Mouse (Mus musculus) intestine, embryonic 16.5 days (tissue): ENCODE results near the gene Wdr24. TPM values are rescaled to one million over a fixed set of nuclear protein-coding genes. Genes with fewer than 3 reads are reported as not detected.

Experiments
- microRNA-seq: library from miRNA; unstranded; fragments of <30 nt; microRNA quantifications from one replicate; pipeline ENCODE4, GENCODE M21; 2016
- polyA plus RNA-seq: library from polyadenylated mRNA; unstranded; fragments of >200 nt; fragmentation: Nextera tagmentation; extraction: Ambion mirVana; gene quantifications from 2 replicates; pipeline ENCODE4 v1.2.1, GENCODE M21; 2015

Wdr24 gene
- polyA plus RNA-seq, 1 experiment from 2014 or later: 25.5 TPM

Small RNA genes within 50 kb of the gene (microRNA-seq; reads per million reads assigned to microRNA genes)
- gene Mir3082 (not detected), gene Mir6966 (not detected)

Other genes starting within 250 kb of the Wdr24 start
- gene Lmf1, start 244.5 kb upstream of the Wdr24 start, polyA plus RNA-seq: 39.1 and 40.6 TPM in 2 replicates
- gene Gng13, start 106.5 kb upstream of the Wdr24 start, polyA plus RNA-seq: 1.9 TPM in 2 replicates
- gene Chtf18, start 96.2 kb upstream of the Wdr24 start, polyA plus RNA-seq: 20.6 and 22.7 TPM in 2 replicates
- 15.8 and 19.4 TPM in 2 replicates for gene Rpusd1, start 96.0 kb upstream of the Wdr24 start, polyA plus RNA-seq
- gene Mslnl, start 87.6 kb upstream of the Wdr24 start, polyA plus RNA-seq: 0.05 TPM in 2 replicates
- 27.7 and 33.3 TPM in 2 replicates for gene Msln, start 69.2 kb upstream of the Wdr24 start, polyA plus RNA-seq
- 33.6 and 34.6 TPM in 2 replicates for gene Narfl, start 49.9 kb upstream of the Wdr24 start, polyA plus RNA-seq
- gene Haghl, start 38.0 kb upstream of the Wdr24 start, polyA plus RNA-seq: 36.8 and 41.1 TPM in 2 replicates
- 0.16 and 0.27 TPM in 2 replicates for gene Ccdc78, start 37.0 kb upstream of the Wdr24 start, polyA plus RNA-seq
- gene Fam173a, start 30.7 kb upstream of the Wdr24 start, polyA plus RNA-seq: 111 and 112 TPM in 2 replicates
- not detected in 2 replicates for gene AC134908.4, start 28.0 kb upstream of the Wdr24 start, polyA plus RNA-seq
- gene Metrn, start 26.5 kb upstream of the Wdr24 start, polyA plus RNA-seq: 34.6 and 37.0 TPM in 2 replicates
- gene Fbxl16, start 14.5 kb upstream of the Wdr24 start, polyA plus RNA-seq: 2.2 and 2.4 TPM in 2 replicates
- 50.1 and 50.9 TPM in 2 replicates for gene Jmjd8, start 5.2 kb downstream of the Wdr24 start, polyA plus RNA-seq
- gene Stub1, start 9.8 kb downstream of the Wdr24 start, polyA plus RNA-seq: 303 and 321 TPM in 2 replicates
- gene Rhbdl1, start 13.7 kb downstream of the Wdr24 start, polyA plus RNA-seq: 1.6 and 2.0 TPM in 2 replicates
- 1.4 and 2.3 TPM in 2 replicates for gene Gm20683, start 18.1 kb downstream of the Wdr24 start, polyA plus RNA-seq
- gene Rhot2, start 21.2 kb downstream of the Wdr24 start, polyA plus RNA-seq: 21.5 and 23.2 TPM in 2 replicates
- gene Wdr90, start 37.9 kb downstream of the Wdr24 start, polyA plus RNA-seq: 11.3 and 11.9 TPM in 2 replicates
- gene Mcrip2, start 45.1 kb downstream of the Wdr24 start, polyA plus RNA-seq: 79.5 and 89.3 TPM in 2 replicates
- 61.0 and 66.9 TPM in 2 replicates for gene Mettl26, start 51.4 kb downstream of the Wdr24 start, polyA plus RNA-seq
- gene Wfikkn1, start 57.2 kb downstream of the Wdr24 start, polyA plus RNA-seq: 0.16 and 0.55 TPM in 2 replicates
- 23.2 and 24.3 TPM in 2 replicates for gene Rab40c, start 96.1 kb downstream of the Wdr24 start, polyA plus RNA-seq
- gene Pigq, start 121.3 kb downstream of the Wdr24 start, polyA plus RNA-seq: 57.8 and 59.7 TPM in 2 replicates
- 0.73 TPM in 1 of 2 replicates, not detected in the other for gene Nhlrc4, start 121.3 kb downstream of the Wdr24 start, polyA plus RNA-seq
- 0.21 and 0.22 TPM in 2 replicates for gene A930017K11Rik, start 128.9 kb downstream of the Wdr24 start, polyA plus RNA-seq
- 22.3 and 24.5 TPM in 2 replicates for gene Capn15, start 162.2 kb downstream of the Wdr24 start, polyA plus RNA-seq
- gene Rab11fip3, start 245.9 kb downstream of the Wdr24 start, polyA plus RNA-seq: 13.0 and 18.0 TPM in 2 replicates